Mouse (Mus musculus): Measurements from ENCODE around the gene Foxq1. TPM values are rescaled to one million over a fixed set of nuclear protein-coding genes. Genes with fewer than 3 reads are reported as not detected.

Gene Foxq1
- total and polyA plus RNA-seq, 2 experiments from 2014 or later = 1.7 to 5.3 TPM

- WGBS = 61% methylated on average over 6 of the region's 6 CpGs
These were observed 8.5 kb downstream of the Foxq1 start for GRCm38 (mm10) chr13:31564394-31564793.

GRCm38 (mm10) chr13:31567099-31567498, 11.2 kb downstream of the Foxq1 start:
- Histone ChIP-seq H3K4me2 (ENCODE audit: low read depth, low read length, poor library complexity, severe bottlenecking) (no peak overlapping the region), H3K9ac (replicated peaks; ENCODE audit: low read length, poor library complexity, severe bottlenecking) (no peak overlapping the region), H3K4me3 (ENCODE audit: low read depth, low read length) (no peak overlapping the region), H3K27ac (ENCODE audit: low read depth, low read length) (no peak overlapping the region), H3K36me3 (ENCODE audit: insufficient read depth, low read length) (no peaks in the 10 kb centered on the region), H3K27me3 (ENCODE audit: insufficient read depth, low read length) (peaks cover 18% of the 10 kb centered on the region), H3K9me3 (ENCODE audit: low read length) (no peaks in the 10 kb centered on the region), H3K4me1 (ENCODE audit: insufficient read depth, low read length) (no peaks in the 10 kb centered on the region)
- no peak for ATAC-seq (ENCODE audit: low FRiP score)
- TF ChIP-seq CTCF (IDR thresholded peaks at IDR 0.05) = no peak
- no peak for DNase-seq (ENCODE audit: low spot score)
- 86% methylated on average over 8 of the region's 8 CpGs for WGBS

More at GRCm38 (mm10) chr13:31564394-31564793, 8.5 kb downstream of the Foxq1 start:
- H3K4me3 ChIP-seq (ENCODE audit: low read depth, low read length) = no peak overlapping the region
- no peaks in the 10 kb centered on the region for H3K9me3 ChIP-seq (ENCODE audit: low read length)
- ATAC-seq (ENCODE audit: low FRiP score) (no peak), DNase-seq (ENCODE audit: low spot score) (no peak)
- peaks cover 44% of the 10 kb centered on the region for H3K27me3 ChIP-seq (ENCODE audit: insufficient read depth, low read length)
- no peaks in the 10 kb centered on the region for H3K4me1 ChIP-seq (ENCODE audit: insufficient read depth, low read length)
- H3K9ac ChIP-seq (replicated peaks; ENCODE audit: low read length, poor library complexity, severe bottlenecking) = no peak overlapping the region
- no peak overlapping the region for H3K4me2 ChIP-seq (ENCODE audit: low read depth, low read length, poor library complexity, severe bottlenecking)
- no peaks in the 10 kb centered on the region for H3K36me3 ChIP-seq (ENCODE audit: insufficient read depth, low read length)
- TF ChIP-seq CTCF (IDR thresholded peaks at IDR 0.05) = no peak
- no peak overlapping the region for H3K27ac ChIP-seq (ENCODE audit: low read depth, low read length)

GRCm38 (mm10) chr13:31567617-31568294, 11.8 kb downstream of the Foxq1 start:
- ATAC-seq (ENCODE audit: low FRiP score) (no peak), DNase-seq (ENCODE audit: low spot score) (no peak)

GRCm38 (mm10) chr13:31572806-31573508, 17.0 kb downstream of the Foxq1 start:
- ATAC-seq (ENCODE audit: low FRiP score) (no peak), DNase-seq (ENCODE audit: low spot score) (no peak)
- Histone ChIP-seq H3K9me3 (ENCODE audit: low read length) (no peaks in the 10 kb centered on the region), H3K27ac (ENCODE audit: low read depth, low read length) (no peak overlapping the region), H3K36me3 (ENCODE audit: insufficient read depth, low read length) (no peaks in the 10 kb centered on the region), H3K4me1 (ENCODE audit: insufficient read depth, low read length) (no peaks in the 10 kb centered on the region), H3K27me3 (ENCODE audit: insufficient read depth, low read length) (no peaks in the 10 kb centered on the region), H3K4me3 (ENCODE audit: low read depth, low read length) (no peak overlapping the region), H3K9ac (replicated peaks; ENCODE audit: low read length, poor library complexity, severe bottlenecking) (no peak overlapping the region), H3K4me2 (ENCODE audit: low read depth, low read length, poor library complexity, severe bottlenecking) (no peak overlapping the region)
- WGBS = 91% methylated on average over 10 of the region's 10 CpGs
- TF ChIP-seq CTCF (IDR thresholded peaks at IDR 0.05) = no peak

More at GRCm38 (mm10) chr13:31567617-31568294, 11.8 kb downstream of the Foxq1 start:
- no peak overlapping the region for H3K4me2 ChIP-seq (ENCODE audit: low read depth, low read length, poor library complexity, severe bottlenecking)
- 87% methylated on average over 6 of the region's 6 CpGs for WGBS
- H3K4me3 ChIP-seq (ENCODE audit: low read depth, low read length) = no peak overlapping the region
- H3K9me3 ChIP-seq (ENCODE audit: low read length) = no peaks in the 10 kb centered on the region
- H3K27me3 ChIP-seq (ENCODE audit: insufficient read depth, low read length) = peaks cover 13% of the 10 kb centered on the region
- no peaks in the 10 kb centered on the region for H3K36me3 ChIP-seq (ENCODE audit: insufficient read depth, low read length)
- no peak for TF ChIP-seq CTCF (IDR thresholded peaks at IDR 0.05)
- H3K9ac ChIP-seq (replicated peaks; ENCODE audit: low read length, poor library complexity, severe bottlenecking) = no peak overlapping the region
- no peaks in the 10 kb centered on the region for H3K4me1 ChIP-seq (ENCODE audit: insufficient read depth, low read length)
- H3K27ac ChIP-seq (ENCODE audit: low read depth, low read length) = no peak overlapping the region

- 60% methylated on average over 3 of the region's 3 CpGs for WGBS
- Histone ChIP-seq H3K27ac (ENCODE audit: low read depth, low read length) (no peak overlapping the region), H3K36me3 (ENCODE audit: insufficient read depth, low read length) (no peaks in the 10 kb centered on the region), H3K9ac (replicated peaks; ENCODE audit: low read length, poor library complexity, severe bottlenecking) (no peak overlapping the region), H3K4me2 (ENCODE audit: low read depth, low read length, poor library complexity, severe bottlenecking) (no peak overlapping the region), H3K4me3 (ENCODE audit: low read depth, low read length) (no peak overlapping the region), H3K9me3 (ENCODE audit: low read length) (no peaks in the 10 kb centered on the region), H3K27me3 (ENCODE audit: insufficient read depth, low read length) (no peaks in the 10 kb centered on the region), H3K4me1 (ENCODE audit: insufficient read depth, low read length) (peaks cover 3% of the 10 kb centered on the region; the same call in 1 of the 2 replicates)
- TF ChIP-seq CTCF (IDR thresholded peaks at IDR 0.05) = no peak
- DNase-seq (ENCODE audit: low spot score) (peak; percentile 18), ATAC-seq (ENCODE audit: low FRiP score) (peak; percentile 31; the same call in 1 of the 2 replicates)
These were observed 18.7 kb downstream of the Foxq1 start for GRCm38 (mm10) chr13:31574627-31575026.

GRCm38 (mm10) chr13:31576696-31577095, 20.8 kb downstream of the Foxq1 start:
- no peak for TF ChIP-seq CTCF (IDR thresholded peaks at IDR 0.05)
- DNase-seq (ENCODE audit: low spot score) (no peak), ATAC-seq (ENCODE audit: low FRiP score) (no peak)
- Histone ChIP-seq H3K4me1 (ENCODE audit: insufficient read depth, low read length) (peaks cover 3% of the 10 kb centered on the region; the same call in 1 of the 2 replicates), H3K4me3 (ENCODE audit: low read depth, low read length) (no peak overlapping the region), H3K27me3 (ENCODE audit: insufficient read depth, low read length) (no peaks in the 10 kb centered on the region), H3K9me3 (ENCODE audit: low read length) (no peaks in the 10 kb centered on the region), H3K9ac (replicated peaks; ENCODE audit: low read length, poor library complexity, severe bottlenecking) (no peak overlapping the region), H3K36me3 (ENCODE audit: insufficient read depth, low read length) (no peaks in the 10 kb centered on the region), H3K27ac (ENCODE audit: low read depth, low read length) (no peak overlapping the region), H3K4me2 (ENCODE audit: low read depth, low read length, poor library complexity, severe bottlenecking) (no peak overlapping the region)
- WGBS = 80% methylated on average over 4 of the region's 4 CpGs

Measured in midbrain, postnatal 0 days (tissue).